In genomic region chr4:150162561-150163169, GRCm38 (mm10) we compare ENCODE assay signal across 20 mouse cellular contexts. TPM values are rescaled to one million over a fixed set of nuclear protein-coding genes. Genes with fewer than 3 reads are reported as not detected.
DNase-seq lines count a peak whose midpoint lies in the region; ATAC-seq and TF ChIP-seq lines count a peak whose summit lies in the region.
"Had no signal": no experiment of that assay in that cellular context is flagged by ENCODE, and none has a peak within 500 bp of the region (broad histone marks: within the 10 kb centered on the region; RNA-seq: fewer than 3 reads in every experiment).

No protein-coding gene starts in this region.

- TF ChIP-seq POLR2A in kidney, adult 2 months (IDR thresholded peaks at IDR 0.05; ENCODE audit: low read depth, low read length), result no peak

- no peaks in the 10 kb centered on the region for H3K36me3 ChIP-seq in kidney, adult 2 months (ENCODE audit: control insufficient read depth, insufficient read depth, low read length)
- no peaks in the 10 kb centered on the region for H3K36me3 ChIP-seq in midbrain, postnatal 0 days (ENCODE audit: insufficient read depth, low read length)
- no peaks in the 10 kb centered on the region for H3K36me3 ChIP-seq in midbrain, embryonic 13.5 days
- H3K36me3 ChIP-seq: embryonic facial prominence, embryonic 12.5 days; forebrain, embryonic 15.5 days; heart, embryonic 12.5 days; hindbrain, embryonic 10.5 days; midbrain, embryonic 12.5 days; neural tube, embryonic 12.5 days had no signal

- H3K9ac ChIP-seq in midbrain, postnatal 0 days (replicated peaks; ENCODE audit: low read length, poor library complexity, severe bottlenecking), result no peak overlapping the region
- no peak overlapping the region for H3K9ac ChIP-seq in midbrain, embryonic 13.5 days (replicated peaks)
- H3K9ac ChIP-seq: embryonic facial prominence, embryonic 12.5 days; forebrain, embryonic 15.5 days; heart, embryonic 12.5 days; midbrain, embryonic 12.5 days; neural tube, embryonic 12.5 days had no signal

- DNase-seq in kidney, adult 2 months, result no peak
- DNase-seq in kidney, postnatal 36 days, result no peak
- DNase-seq in midbrain, postnatal 0 days (ENCODE audit: low spot score), result no peak
- peak; percentile 85 for DNase-seq in ZHBTc4 (ENCODE audit: low read depth, low spot score)
- no peak for DNase-seq in adrenal gland, adult (ENCODE audit: inconsistent age in 2 of 2, low spot score in 1 of 2)
- DNase-seq: cerebellum, adult 9-11 months; gastrocnemius, postnatal 14 days; kidney, adult 8-10 months; thymus, adult 2 months had no signal

- H3K27ac ChIP-seq in kidney, adult 2 months (ENCODE audit: insufficient read depth, low read depth, low read length), result no peak overlapping the region
- H3K27ac ChIP-seq in midbrain, postnatal 0 days (ENCODE audit: low read depth, low read length), result no peak overlapping the region
- H3K27ac ChIP-seq in midbrain, embryonic 13.5 days, result no peak overlapping the region
- H3K27ac ChIP-seq: embryonic facial prominence, embryonic 12.5 days; forebrain, embryonic 15.5 days; hindbrain, embryonic 10.5 days; midbrain, embryonic 12.5 days; neural tube, embryonic 12.5 days had no signal

- no peak overlapping the region for H3K4me2 ChIP-seq in midbrain, postnatal 0 days (ENCODE audit: low read depth, low read length, poor library complexity, severe bottlenecking)
- H3K4me2 ChIP-seq in midbrain, embryonic 13.5 days (replicated peaks), result no peak overlapping the region
- H3K4me2 ChIP-seq: embryonic facial prominence, embryonic 12.5 days; forebrain, embryonic 15.5 days; heart, embryonic 12.5 days; midbrain, embryonic 12.5 days; neural tube, embryonic 12.5 days had no signal

- H3K27me3 ChIP-seq in kidney, adult 2 months (replicated peaks; ENCODE audit: control insufficient read depth, insufficient read depth, low read length), result no peaks in the 10 kb centered on the region
- H3K27me3 ChIP-seq in midbrain, postnatal 0 days (ENCODE audit: insufficient read depth, low read length), result no peaks in the 10 kb centered on the region
- no peaks in the 10 kb centered on the region for H3K27me3 ChIP-seq in midbrain, embryonic 13.5 days
- H3K27me3 ChIP-seq: embryonic facial prominence, embryonic 12.5 days; forebrain, embryonic 15.5 days had no signal

- H3K4me3 ChIP-seq in kidney, adult 2 months (ENCODE audit: insufficient read depth, low read depth, low read length), result no peak overlapping the region
- no peak overlapping the region for H3K4me3 ChIP-seq in midbrain, postnatal 0 days (ENCODE audit: low read depth, low read length)
- H3K4me3 ChIP-seq in midbrain, embryonic 13.5 days (replicated peaks), result no peak overlapping the region
- H3K4me3 ChIP-seq: embryonic facial prominence, embryonic 12.5 days; forebrain, embryonic 15.5 days; heart, embryonic 12.5 days; hindbrain, embryonic 10.5 days; midbrain, embryonic 12.5 days; neural tube, embryonic 12.5 days had no signal

- 79% methylated on average over 13 of the region's 13 CpGs for WGBS in kidney, adult 2 months
- 79% methylated on average over 13 of the region's 13 CpGs for WGBS in midbrain, postnatal 0 days
- WGBS in midbrain, embryonic 13.5 days, result 72% methylated on average over 13 of the region's 13 CpGs

- TF ChIP-seq CTCF in kidney, adult 2 months (conservative IDR thresholded peaks at IDR 0.05; ENCODE audit: insufficient read depth, insufficient read length, low read depth, low read length), result peak; percentile 25; the same call in 1 of the 2 replicates
- TF ChIP-seq CTCF in midbrain, postnatal 0 days (IDR thresholded peaks at IDR 0.05), result peak; percentile 36; the same call in 1 of the 2 replicates

- no peaks in the 10 kb centered on the region for H3K9me3 ChIP-seq in midbrain, postnatal 0 days (ENCODE audit: low read length)
- peaks cover 5% of the 10 kb centered on the region for H3K9me3 ChIP-seq in midbrain, embryonic 13.5 days
- H3K9me3 ChIP-seq: embryonic facial prominence, embryonic 12.5 days; forebrain, embryonic 15.5 days; midbrain, embryonic 12.5 days had no signal

- H3K4me1 ChIP-seq in kidney, adult 2 months (ENCODE audit: control insufficient read depth, insufficient read depth, low read length), result no peaks in the 10 kb centered on the region
- no peaks in the 10 kb centered on the region for H3K4me1 ChIP-seq in midbrain, postnatal 0 days (ENCODE audit: insufficient read depth, low read length)
- no peaks in the 10 kb centered on the region for H3K4me1 ChIP-seq in midbrain, embryonic 13.5 days (replicated peaks)
- H3K4me1 ChIP-seq: embryonic facial prominence, embryonic 12.5 days; forebrain, embryonic 15.5 days; heart, embryonic 12.5 days; midbrain, embryonic 12.5 days; neural tube, embryonic 12.5 days had no signal

- no peak for ATAC-seq in midbrain, postnatal 0 days (ENCODE audit: low FRiP score)
- ATAC-seq in midbrain, embryonic 13.5 days, result no peak
- no peak for ATAC-seq in megakaryocyte-erythroid progenitor cell, adult 5-6 weeks (replicated peaks; ENCODE audit: low FRiP score, low TSS enrichment, poor library complexity, severe bottlenecking)
- ATAC-seq: forebrain, embryonic 15.5 days had no signal

RNA-seq across cellular contexts. Expression of gene Slc2a7, which starts 13.9 kb away (rescaled TPM):
- 0.64 and 1.3 TPM in 2 replicates for polyA plus RNA-seq in kidney, adult 2 months (2012; rRNA removed)
- total RNA-seq in midbrain, postnatal 0 days (2014; rRNA removed), result not detected in 2 replicates
- not detected in 2 replicates for polyA plus RNA-seq in midbrain, postnatal 0 days (2015; fragmentation: Nextera tagmentation; extraction: Ambion mirVana)
- polyA plus RNA-seq in midbrain, embryonic 13.5 days (2015; fragmentation: Nextera tagmentation; extraction: Ambion mirVana), result not detected in 2 replicates
- not detected in 2 replicates for total RNA-seq in megakaryocyte-erythroid progenitor cell, adult 5-6 weeks (2014; fragmentation: Nextera tagmentation)
- not detected in 2 replicates for total RNA-seq in megakaryocyte-erythroid progenitor cell, adult 5-6 weeks (2017)
- total RNA-seq: gastrocnemius, postnatal 14 days; layer of hippocampus, adult 8-10 months; left cerebral cortex, postnatal 25 days had no signal
- polyA plus RNA-seq: embryonic facial prominence, embryonic 12.5 days; forebrain, embryonic 15.5 days; heart, embryonic 12.5 days; hindbrain, embryonic 10.5 days; midbrain, embryonic 12.5 days; neural tube, embryonic 12.5 days had no signal

RNA-seq across cellular contexts. Expression of gene Car6, which starts 38.5 kb away (rescaled TPM):
- not detected in 2 replicates for polyA plus RNA-seq in kidney, adult 2 months (2012; rRNA removed)
- total RNA-seq in midbrain, postnatal 0 days (2014; rRNA removed), result not detected in 2 replicates
- not detected in 2 replicates for polyA plus RNA-seq in midbrain, postnatal 0 days (2015; fragmentation: Nextera tagmentation; extraction: Ambion mirVana)
- polyA plus RNA-seq in midbrain, embryonic 13.5 days (2015; fragmentation: Nextera tagmentation; extraction: Ambion mirVana), result not detected in 2 replicates
- not detected in 2 replicates for total RNA-seq in megakaryocyte-erythroid progenitor cell, adult 5-6 weeks (2014; fragmentation: Nextera tagmentation)
- total RNA-seq in megakaryocyte-erythroid progenitor cell, adult 5-6 weeks (2017), result not detected in 2 replicates
- total RNA-seq: left cerebral cortex, postnatal 25 days had no signal
- polyA plus RNA-seq: forebrain, embryonic 15.5 days; heart, embryonic 12.5 days; liver, embryonic 16.5 days; midbrain, embryonic 12.5 days; neural tube, embryonic 12.5 days had no signal

RNA-seq across cellular contexts. Expression of gene Slc2a5, which starts 43.6 kb away (rescaled TPM):
- polyA plus RNA-seq in kidney, adult 2 months (2012; rRNA removed), result 181 and 266 TPM in 2 replicates
- total RNA-seq in midbrain, postnatal 0 days (2014; rRNA removed), result 1.5 and 4.3 TPM in 2 replicates
- polyA plus RNA-seq in midbrain, postnatal 0 days (2015; fragmentation: Nextera tagmentation; extraction: Ambion mirVana), result 2.1 and 3.2 TPM in 2 replicates
- polyA plus RNA-seq in midbrain, embryonic 13.5 days (2015; fragmentation: Nextera tagmentation; extraction: Ambion mirVana), result 1.7 and 2.0 TPM in 2 replicates
- total RNA-seq in megakaryocyte-erythroid progenitor cell, adult 5-6 weeks (2014; fragmentation: Nextera tagmentation), result not detected in 2 replicates
- total RNA-seq in megakaryocyte-erythroid progenitor cell, adult 5-6 weeks (2017), result not detected in 2 replicates

Comparison
In these comparisons a context has a peak if more than half of its experiments do, and no peak if none do; other contexts are left out.
1. RNA of gene Slc2a5, which starts 43.6 kb away (polyA plus RNA-seq): 181 to 266 TPM in kidney, adult 2 months; 2.1 to 3.2 TPM in midbrain, postnatal 0 days and 1.7 to 2.0 TPM in midbrain, embryonic 13.5 days; every median in the first group is over 10 times any median in the second.